In genomic region chr5:21827643-21828042, GRCm38 (mm10) we compare ENCODE assay signal across 24 mouse cellular contexts. TPM values are rescaled to one million over a fixed set of nuclear protein-coding genes. Genes with fewer than 3 reads are reported as not detected.
"Had no signal": no experiment of that assay in that cellular context is flagged by ENCODE, and none has a peak within 500 bp of the region (broad histone marks: within the 10 kb centered on the region; RNA-seq: fewer than 3 reads in every experiment).

No protein-coding gene starts in this region.

- H3K4me1 ChIP-seq: limb, embryonic 12.5 days; limb, embryonic 15.5 days; midbrain, embryonic 15.5 days; neural tube, embryonic 12.5 days; neural tube, embryonic 15.5 days had no signal

- H3K9ac ChIP-seq: limb, embryonic 12.5 days; limb, embryonic 15.5 days; liver, embryonic 14.5 days; liver, postnatal 0 days; lung, embryonic 14.5 days; midbrain, embryonic 12.5 days; midbrain, embryonic 15.5 days; neural tube, embryonic 12.5 days; neural tube, embryonic 15.5 days had no signal

- H3K27me3 ChIP-seq: limb, embryonic 12.5 days; limb, embryonic 15.5 days; midbrain, embryonic 12.5 days; midbrain, embryonic 15.5 days; neural tube, embryonic 12.5 days; neural tube, embryonic 15.5 days had no signal

- H3K36me3 ChIP-seq: limb, embryonic 12.5 days; limb, embryonic 15.5 days; midbrain, embryonic 12.5 days; midbrain, embryonic 15.5 days; neural tube, embryonic 12.5 days; neural tube, embryonic 15.5 days had no signal

- H3K27ac ChIP-seq: limb, embryonic 12.5 days; limb, embryonic 15.5 days; liver, embryonic 14.5 days; macrophage; midbrain, embryonic 12.5 days; midbrain, embryonic 15.5 days; neural tube, embryonic 12.5 days; neural tube, embryonic 15.5 days had no signal

- H3K4me3 ChIP-seq: limb, embryonic 12.5 days; limb, embryonic 15.5 days; midbrain, embryonic 12.5 days; midbrain, embryonic 15.5 days; neural tube, embryonic 12.5 days; neural tube, embryonic 15.5 days had no signal

- DNase-seq: kidney, adult 2 months; kidney, postnatal 36 days; layer of hippocampus, postnatal 36 days; left cerebral cortex, postnatal 4 days; liver, postnatal 0 days; lung, embryonic 14.5 days; thymus, adult 2 months; thymus, postnatal 14 days; thymus, postnatal 4 days had no signal

- H3K9me3 ChIP-seq: limb, embryonic 12.5 days; limb, embryonic 15.5 days; midbrain, embryonic 12.5 days; midbrain, embryonic 15.5 days; neural tube, embryonic 12.5 days; neural tube, embryonic 15.5 days had no signal

- H3K4me2 ChIP-seq: limb, embryonic 12.5 days; limb, embryonic 15.5 days; liver, embryonic 11.5 days; lung, embryonic 14.5 days; midbrain, embryonic 12.5 days; midbrain, embryonic 15.5 days; neural tube, embryonic 12.5 days; neural tube, embryonic 15.5 days had no signal

- ATAC-seq: liver, postnatal 0 days; lung, postnatal 0 days; midbrain, embryonic 15.5 days had no signal

RNA-seq across cellular contexts. Expression of gene Slc26a5, which starts 37.8 kb away (rescaled TPM):
- total RNA-seq: layer of hippocampus, postnatal 36 days; megakaryocyte, adult 5-6 weeks had no signal
- polyA plus RNA-seq: kidney, adult 2 months; limb, embryonic 15.5 days; liver, embryonic 11.5 days; liver, embryonic 14.5 days; liver, postnatal 0 days; lung, postnatal 0 days; macrophage; neural tube, embryonic 12.5 days; small intestine, adult 2 months; spleen, adult 2 months; stomach, embryonic 16.5 days; testis, adult 2 months; thymus, adult 2 months had no signal
